Mouse (Mus musculus) stomach, postnatal 0 days (tissue): ENCODE data around the gene Rpa3. TPM values are rescaled to one million over a fixed set of nuclear protein-coding genes. Genes with fewer than 3 reads are reported as not detected.

Source experiments
- ATAC-seq: fragments of 200-750 bp; cut with Nextera tagmentation; 2 replicates; pipeline ENCODE4 v1.8.0; 2017; ENCODE audit not compliant: low FRiP score, low TSS enrichment
- DNase-seq: peaks from one replicate; pipeline ENCODE4 v3.0.0-alpha.2; 2016; ENCODE audit warnings: low spot score
- H3K27ac ChIP-seq: fragments of 300-500 bp; sonication (generic); replicated peaks from 2 replicates; pipeline ENCODE4 v1.5.1; 2014; ENCODE audit warnings: mild to moderate bottlenecking, control low read depth
- H3K27me3 ChIP-seq: fragments of 300-500 bp; sonication (generic); 2 replicates; pipeline ENCODE4 v1.6.1; 2014; ENCODE audit warnings: low read length; ENCODE audit not compliant: control insufficient read depth, insufficient read depth
- H3K36me3 ChIP-seq: fragments of 300-500 bp; sonication (generic); 2 replicates; pipeline ENCODE4 v1.6.1; 2014; ENCODE audit warnings: low read length, mixed read lengths; ENCODE audit not compliant: control insufficient read depth, insufficient read depth
- H3K4me1 ChIP-seq: fragments of 300-500 bp; sonication (generic); replicated peaks from 2 replicates; pipeline ENCODE4 v1.6.1; 2014; ENCODE audit warnings: antibody characterized with exemption; ENCODE audit not compliant: control insufficient read depth, insufficient read depth
- H3K4me2 ChIP-seq: fragments of 300-500 bp; sonication (generic); replicated peaks from 2 replicates; pipeline ENCODE4 v1.6.1; 2014; ENCODE audit warnings: low read depth, mild to moderate bottlenecking, control low read depth, moderate library complexity
- H3K4me3 ChIP-seq: fragments of 300-500 bp; sonication (generic); 2 replicates; pipeline ENCODE4 v1.5.1; 2014; ENCODE audit warnings: low read depth, low read length, control low read depth
- H3K9ac ChIP-seq: fragments of 300-500 bp; sonication (generic); 2 replicates; pipeline ENCODE4 v1.6.1; 2014; ENCODE audit warnings: mild to moderate bottlenecking, low read length, control low read depth, mixed read lengths
- H3K9me3 ChIP-seq: fragments of 300-500 bp; sonication (generic); 2 replicates; pipeline ENCODE4 v1.6.1; 2016; ENCODE audit warnings: low read length; ENCODE audit not compliant: control insufficient read depth
- CTCF ChIP-seq: IDR thresholded peaks from 2 replicates; pipeline ENCODE4 v1.5.1; 2016; ENCODE audit warnings: antibody characterized with exemption, low read depth, mild to moderate bottlenecking, moderate library complexity
- EP300 ChIP-seq: optimal IDR thresholded peaks from 2 replicates; pipeline ENCODE3; 2016; ENCODE audit warnings: antibody characterized with exemption
- WGBS: fragments of 180-500 bp; shearing (Covaris S2); extraction: QIAGEN DNeasy Blood & Tissue Kit; methylation state at CpG from one replicate; pipeline ENCODE4 v1.1.7; 2014; 5-methylcytosine and 5-hydroxymethylcytosine counted together
- polyA plus RNA-seq: library from polyadenylated mRNA; unstranded; fragments of >200 nt; fragmentation: Nextera tagmentation; extraction: Ambion mirVana; gene quantifications from 2 replicates; pipeline ENCODE4 v1.2.1, GENCODE M21; 2015

The Rpa3 gene
- polyA plus RNA-seq, 1 experiment from 2014 or later: 96.9 TPM

DNA sequence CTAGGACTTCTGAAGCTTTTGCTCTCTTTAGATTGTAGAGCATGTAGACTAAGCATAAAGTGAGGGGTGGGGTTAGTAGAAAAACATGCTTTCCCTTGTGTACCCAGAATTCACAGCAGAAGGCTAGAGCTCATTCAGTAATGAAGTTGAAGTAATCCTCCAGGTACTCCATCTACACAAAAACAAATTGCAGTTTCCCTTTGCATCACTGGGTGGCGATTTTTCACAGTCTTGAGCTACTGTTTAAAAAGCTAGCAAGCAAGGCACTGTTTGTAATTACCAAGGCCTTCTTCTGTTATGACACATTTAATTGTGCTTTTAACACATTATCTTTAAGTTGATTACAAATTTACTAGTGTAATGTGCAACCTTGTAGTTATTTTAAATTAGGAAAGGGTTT lies 16.1 kb upstream of the Rpa3 start:
- Histone ChIP-seq H3K4me3 (no peak overlapping the region), H3K9me3 (no peaks in the 10 kb centered on the region), H3K27me3 (no peaks in the 10 kb centered on the region), H3K4me2 (no peak overlapping the region), H3K4me1 (no peaks in the 10 kb centered on the region), H3K36me3 (no peaks in the 10 kb centered on the region; the same call in 1 of the 2 replicates), H3K9ac (no peak overlapping the region), H3K27ac (no peak overlapping the region)
- WGBS: 11% methylated on average over 1 of the region's 1 CpGs
- 0 out of 2 replicates have a peak, but pooled peaks have one; percentile 45 for ATAC-seq
- TF ChIP-seq EP300 (no peak), CTCF (peak; percentile 77)
- peak; percentile 64 for DNase-seq

DNA sequence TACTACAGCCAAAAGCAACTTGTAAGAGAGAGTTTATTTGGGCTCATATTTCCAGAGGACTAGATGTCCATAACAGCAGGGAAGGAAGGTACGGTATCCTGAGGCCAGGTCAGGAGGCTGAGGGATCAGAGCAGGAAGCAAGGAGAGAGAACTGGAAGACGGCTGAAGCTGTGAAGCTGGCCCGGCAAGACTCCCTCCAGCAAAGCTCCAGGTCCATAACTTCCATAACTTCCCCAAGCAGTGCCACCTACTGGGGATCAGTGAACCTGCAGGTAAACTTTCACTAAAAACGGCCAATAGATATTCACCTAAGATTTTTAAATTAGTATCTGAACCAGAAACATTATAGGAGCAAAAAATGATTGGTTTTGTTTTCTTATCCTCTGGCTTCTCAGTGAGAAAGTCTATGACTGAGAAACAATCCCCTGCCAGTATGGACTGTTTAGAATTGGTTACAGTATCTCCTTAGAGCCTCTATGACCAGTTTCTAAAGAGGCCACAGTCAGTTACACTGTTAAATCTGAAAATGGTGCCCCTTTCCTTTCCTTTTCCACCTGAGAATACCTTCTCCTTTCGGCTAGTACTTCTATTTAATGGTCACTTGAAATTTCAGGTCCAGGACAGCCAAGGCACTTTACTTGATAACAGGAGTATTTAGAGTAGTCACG lies 15.5 kb upstream of the Rpa3 start:
- peak; percentile 70 for DNase-seq
- no peaks in the 10 kb centered on the region for H3K4me1 ChIP-seq
- H3K9me3 ChIP-seq: no peaks in the 10 kb centered on the region
- H3K9ac ChIP-seq: no peak overlapping the region
- no peaks in the 10 kb centered on the region; the same call in 1 of the 2 replicates for H3K36me3 ChIP-seq
- H3K27me3 ChIP-seq: no peaks in the 10 kb centered on the region
- H3K4me3 ChIP-seq: no peak overlapping the region
- peak; percentile 82 for TF ChIP-seq CTCF
- TF ChIP-seq EP300: no peak
- WGBS: 40% methylated on average over 6 of the region's 6 CpGs
- H3K4me2 ChIP-seq: no peak overlapping the region
- no peak overlapping the region for H3K27ac ChIP-seq
- peak; percentile 73 for ATAC-seq

DNA sequence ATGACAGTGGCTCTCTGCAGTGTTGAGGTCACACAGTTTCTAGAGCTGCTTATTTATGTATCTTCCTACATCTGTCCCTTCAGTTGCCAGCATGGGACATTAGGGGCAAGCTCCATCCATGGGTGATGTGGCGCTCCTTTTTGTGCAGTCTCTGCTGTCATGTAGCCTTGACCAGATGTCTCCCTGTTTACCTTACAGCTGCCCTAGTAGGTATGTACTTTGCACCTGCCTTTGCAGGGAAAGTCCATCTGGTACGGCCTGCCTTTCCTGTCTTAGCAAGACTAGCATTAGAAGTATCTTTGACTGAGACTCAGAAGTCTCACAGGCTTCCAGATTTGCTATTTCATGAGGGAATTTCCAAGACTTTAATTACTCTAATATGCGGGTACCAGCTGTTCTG lies 12.1 kb upstream of the Rpa3 start:
- ATAC-seq (no peak), DNase-seq (no peak)
- Histone ChIP-seq H3K9ac (no peak overlapping the region), H3K27ac (no peak overlapping the region), H3K27me3 (no peaks in the 10 kb centered on the region), H3K4me2 (no peak overlapping the region), H3K9me3 (no peaks in the 10 kb centered on the region), H3K4me3 (no peak overlapping the region), H3K4me1 (no peaks in the 10 kb centered on the region), H3K36me3 (no peaks in the 10 kb centered on the region; the same call in 1 of the 2 replicates)
- TF ChIP-seq CTCF (no peak), EP300 (no peak)
- 70% methylated on average over 3 of the region's 3 CpGs for WGBS

DNA sequence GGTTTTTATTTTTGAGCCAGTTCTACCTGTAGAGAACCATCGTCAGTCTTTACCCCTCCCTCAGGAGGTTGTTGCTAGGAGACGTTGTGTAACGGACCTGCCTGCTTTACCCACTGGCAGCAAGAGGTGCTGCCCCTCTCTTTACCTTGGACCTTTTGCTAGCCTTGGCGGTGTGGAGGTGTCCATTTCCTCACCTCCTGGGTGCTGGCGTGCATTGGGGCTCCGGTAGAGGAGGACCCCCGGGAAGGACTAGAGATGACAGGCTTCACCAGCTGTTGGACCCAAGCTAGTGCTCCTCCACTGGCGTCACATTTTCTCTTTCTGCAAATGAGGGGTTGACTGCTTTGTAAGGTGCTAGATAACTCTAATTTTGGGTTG lies 683 bp upstream of the Rpa3 start:
- Histone ChIP-seq H3K27me3 (no peaks in the 10 kb centered on the region), H3K9me3 (no peaks in the 10 kb centered on the region), H3K4me3 (peak overlapping the region; percentile 94), H3K4me2 (peak overlapping the region; percentile 90), H3K4me1 (no peaks in the 10 kb centered on the region), H3K27ac (peak overlapping the region; percentile 83), H3K36me3 (no peaks in the 10 kb centered on the region), H3K9ac (peak overlapping the region; percentile 72)
- DNase-seq (no peak), ATAC-seq (no peak; the same call in 1 of the 2 replicates)
- TF ChIP-seq CTCF: no peak
- no peak for TF ChIP-seq EP300
- WGBS: 0% methylated on average over 8 of the region's 8 CpGs

DNA sequence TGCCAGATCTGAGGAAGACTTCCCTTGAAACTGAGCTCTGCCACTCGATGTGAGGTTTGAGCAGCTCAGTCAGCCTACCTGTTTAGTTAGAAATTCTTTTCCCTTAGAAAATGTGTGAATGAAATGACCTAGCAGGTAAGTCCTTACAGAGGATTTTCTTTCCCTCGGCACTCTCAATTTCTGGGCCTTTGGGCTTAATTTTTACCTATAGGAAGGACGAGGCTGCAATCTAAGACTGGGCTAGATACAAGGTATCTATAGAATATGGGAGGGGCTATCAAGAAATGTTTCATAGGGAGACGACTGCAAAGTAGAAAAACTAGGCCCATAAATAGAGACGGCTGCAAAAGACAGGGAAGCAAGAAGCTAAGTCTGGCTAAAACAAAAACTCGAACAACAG lies 657 bp downstream of the Rpa3 start:
- TF ChIP-seq CTCF: no peak
- TF ChIP-seq EP300: no peak
- no peak for ATAC-seq
- peak overlapping the region; percentile 67 for H3K27ac ChIP-seq

DNA sequence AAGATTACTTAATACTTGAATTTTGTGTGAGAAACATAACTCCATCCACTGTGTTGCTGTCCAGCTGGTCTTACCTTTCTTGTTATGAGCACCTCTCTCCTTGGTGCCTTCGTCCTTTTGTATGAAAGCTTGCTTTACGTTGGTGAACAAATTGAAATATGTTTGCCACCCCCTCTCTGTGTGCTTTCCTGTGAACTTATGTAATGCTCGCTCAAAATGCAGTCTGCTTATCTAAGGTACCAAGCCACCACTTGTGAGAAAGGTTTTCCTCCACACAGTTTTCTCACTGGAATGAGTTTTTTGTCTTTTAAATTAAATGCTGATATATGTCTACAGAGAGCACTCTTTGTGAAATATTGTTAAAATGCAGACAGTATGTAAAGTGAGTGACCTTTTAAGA lies 30.4 kb downstream of the Rpa3 start:
- ATAC-seq (no peak), DNase-seq (no peak)
- H3K4me3 ChIP-seq: no peak overlapping the region
- H3K27me3 ChIP-seq: no peaks in the 10 kb centered on the region
- H3K9ac ChIP-seq: no peak overlapping the region
- H3K4me1 ChIP-seq: no peaks in the 10 kb centered on the region
- H3K36me3 ChIP-seq: peaks cover 5% of the 10 kb centered on the region
- H3K4me2 ChIP-seq: no peak overlapping the region
- WGBS: 82% methylated on average over 3 of the region's 3 CpGs
- no peak overlapping the region for H3K27ac ChIP-seq
- no peaks in the 10 kb centered on the region for H3K9me3 ChIP-seq
- no peak for TF ChIP-seq CTCF
- TF ChIP-seq EP300: no peak

More for the DNA sequence above, 657 bp downstream of the Rpa3 start:
- peak overlapping the region; percentile 75 for H3K9ac ChIP-seq
- no peaks in the 10 kb centered on the region for H3K9me3 ChIP-seq
- DNase-seq: no peak
- peak overlapping the region; percentile 65 for H3K4me2 ChIP-seq
- no peaks in the 10 kb centered on the region for H3K4me1 ChIP-seq
- peak overlapping the region; percentile 94 for H3K4me3 ChIP-seq
- H3K27me3 ChIP-seq: no peaks in the 10 kb centered on the region
- H3K36me3 ChIP-seq: no peaks in the 10 kb centered on the region
- WGBS: 8% methylated on average over 6 of the region's 6 CpGs
